Mouse (Mus musculus) brain, embryonic 14.5 days (tissue): ENCODE measurements around the gene Lzic.

Experiments used
- CTCF ChIP-seq: fragments of 200-500 bp; IDR thresholded peaks from 2 replicates; pipeline ENCODE4 v1.5.1; 2012; ENCODE audit warnings: inconsistent platforms, mild to moderate bottlenecking, moderate library complexity, borderline replicate concordance; ENCODE audit not compliant: insufficient read depth, insufficient read length; ENCODE audit errors: extremely low read depth
- POLR2A ChIP-seq: fragments of 200-500 bp; IDR thresholded peaks from 2 replicates; pipeline ENCODE4 v1.6.1; 2012; ENCODE audit warnings: mild to moderate bottlenecking, inconsistent platforms, borderline replicate concordance; ENCODE audit not compliant: poor library complexity, insufficient read depth, insufficient read length, severe bottlenecking; ENCODE audit errors: extremely low read depth

DNA sequence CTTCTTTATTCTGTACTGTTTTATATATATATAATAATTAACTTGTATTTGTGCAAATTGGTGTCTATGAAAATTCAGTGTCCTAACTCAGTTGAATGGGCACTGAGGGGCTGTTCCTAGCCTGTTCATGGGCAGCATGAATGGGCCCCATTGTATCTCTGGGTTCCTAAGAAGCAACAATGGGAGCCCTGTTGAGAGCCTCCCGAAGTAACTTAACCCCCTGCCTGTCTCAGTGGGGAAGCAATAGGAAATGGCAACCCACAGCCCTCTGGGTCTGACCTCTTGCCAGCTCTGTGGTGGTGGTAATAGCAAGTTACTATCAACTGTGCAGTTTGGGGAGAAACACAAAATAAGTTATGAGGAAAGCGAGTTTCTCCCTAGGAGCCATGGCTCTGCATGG is 11.6 kb downstream of the Lzic start:
- TF ChIP-seq CTCF, result no peak
- TF ChIP-seq POLR2A, result no peak
